Mouse (Mus musculus) hindbrain, postnatal 0 days (tissue): ENCODE data around the gene Zfp827. TPM values are rescaled to one million over a fixed set of nuclear protein-coding genes. Genes with fewer than 3 reads are reported as not detected.

Experiments used
- ATAC-seq: fragments of 200-750 bp; cut with Nextera tagmentation; 2 replicates; pipeline ENCODE4 v1.8.0; 2017; ENCODE audit warnings: mild to moderate bottlenecking, moderate TSS enrichment, moderate library complexity
- DNase-seq: peaks from one replicate; pipeline ENCODE4 v3.0.0-alpha.2; 2015; ENCODE audit warnings: low spot score
- H3K27ac ChIP-seq: fragments of 300-500 bp; sonication (generic); 2 replicates; pipeline ENCODE4 v1.5.1; 2014; ENCODE audit warnings: mild to moderate bottlenecking
- H3K27me3 ChIP-seq: fragments of 300-500 bp; sonication (generic); 2 replicates; pipeline ENCODE4 v1.6.1; 2014; ENCODE audit warnings: low read length, mixed read lengths; ENCODE audit not compliant: insufficient read depth
- H3K36me3 ChIP-seq: fragments of 300-500 bp; sonication (generic); 2 replicates; pipeline ENCODE4 v1.6.1; 2014; ENCODE audit warnings: low read length, mixed read lengths; ENCODE audit not compliant: insufficient read depth
- H3K4me1 ChIP-seq: fragments of 300-500 bp; sonication (generic); 2 replicates; pipeline ENCODE4 v1.6.1; 2014; ENCODE audit warnings: antibody characterized with exemption, low read length, mixed read lengths; ENCODE audit not compliant: insufficient read depth
- H3K4me2 ChIP-seq: fragments of 300-500 bp; sonication (generic); 2 replicates; pipeline ENCODE4 v1.6.1; 2014; ENCODE audit warnings: low read depth, mild to moderate bottlenecking, low read length, moderate library complexity, mixed read lengths
- H3K4me3 ChIP-seq: fragments of 300-500 bp; sonication (generic); 2 replicates; pipeline ENCODE4 v1.5.1; 2014; ENCODE audit warnings: low read length
- H3K9ac ChIP-seq: fragments of 300-500 bp; sonication (generic); replicated peaks from 2 replicates; pipeline ENCODE4 v1.6.1; 2014; ENCODE audit warnings: mild to moderate bottlenecking, low read length, moderate library complexity, mixed read lengths
- H3K9me3 ChIP-seq: fragments of 300-500 bp; sonication (generic); 2 replicates; pipeline ENCODE4 v1.6.1; 2016; ENCODE audit warnings: low read length, mixed read lengths
- CTCF ChIP-seq: IDR thresholded peaks from 2 replicates; pipeline ENCODE4 v1.5.1; 2016; ENCODE audit warnings: antibody characterized with exemption, control low read depth, low read depth
- WGBS: fragments of 180-500 bp; shearing (Covaris S2); extraction: QIAGEN DNeasy Blood & Tissue Kit; methylation state at CpG from one replicate; pipeline ENCODE4 v1.1.7; 2014; 5-methylcytosine and 5-hydroxymethylcytosine counted together
- polyA plus RNA-seq: library from polyadenylated mRNA; unstranded; fragments of >200 nt; fragmentation: Nextera tagmentation; extraction: Ambion mirVana; gene quantifications from 2 replicates; pipeline ENCODE4 v1.2.1, GENCODE M21; 2015
- total RNA-seq: library from RNA; depleted of rRNA; stranded (reverse); fragments of >200 nt; gene quantifications from 2 replicates; pipeline ENCODE4 v1.2.3, GENCODE M21; 2014; rRNA removed

Zfp827 gene
- total RNA-seq = 33.0 and 39.6 TPM in 2 replicates
- polyA plus RNA-seq = 6.2 and 6.8 TPM in 2 replicates

- H3K9me3 ChIP-seq = no peaks in the 10 kb centered on the region
- TF ChIP-seq CTCF = no peak
- peak; percentile 85 for DNase-seq
- H3K9ac ChIP-seq = peak within 1 kb of the TSS; percentile 79
- ATAC-seq = peak; percentile 69
- H3K4me3 ChIP-seq = peak within 1 kb of the TSS; percentile 79
- under 1% methylated on average over 32 of the region's 32 CpGs for WGBS
- H3K27ac ChIP-seq = peak within 1 kb of the TSS; percentile 95
- H3K27me3 ChIP-seq = no peaks in the 10 kb centered on the region
- peak within 1 kb of the TSS; percentile 86 for H3K4me2 ChIP-seq
- no peaks in the 10 kb centered on the region for H3K4me1 ChIP-seq
- H3K36me3 ChIP-seq = no peaks in the 10 kb centered on the region
These were observed at the start of gene Zfp827 for GRCm38 (mm10) chr8:79027977-79028487. Gene Zfp827 (plus strand): TSS chr8:79028437.

- Histone ChIP-seq H3K36me3 (no peaks in the 10 kb centered on the region), H3K27ac (no peak overlapping the region), H3K4me3 (no peak overlapping the region), H3K4me2 (no peak overlapping the region), H3K4me1 (no peaks in the 10 kb centered on the region), H3K9ac (no peak overlapping the region), H3K27me3 (no peaks in the 10 kb centered on the region), H3K9me3 (no peaks in the 10 kb centered on the region)
- TF ChIP-seq CTCF = no peak
- DNase-seq (no peak), ATAC-seq (no peak)
These were observed 23.9 kb upstream of the Zfp827 start for GRCm38 (mm10) chr8:79004341-79004740.

- Histone ChIP-seq H3K27ac (no peak overlapping the region), H3K36me3 (no peaks in the 10 kb centered on the region), H3K27me3 (no peaks in the 10 kb centered on the region), H3K4me3 (no peak overlapping the region), H3K9ac (no peak overlapping the region), H3K4me2 (no peak overlapping the region), H3K9me3 (no peaks in the 10 kb centered on the region), H3K4me1 (no peaks in the 10 kb centered on the region)
- TF ChIP-seq CTCF = no peak
- DNase-seq = no peak
- ATAC-seq = no peak
- 76% methylated on average over 5 of the region's 5 CpGs for WGBS
These were observed 13.2 kb upstream of the Zfp827 start for GRCm38 (mm10) chr8:79015061-79015460.

GRCm38 (mm10) chr8:79016076-79016475 is 12.2 kb upstream of the Zfp827 start:
- H3K4me3 ChIP-seq = no peak overlapping the region
- H3K27me3 ChIP-seq = no peaks in the 10 kb centered on the region
- H3K9ac ChIP-seq = no peak overlapping the region
- no peak for ATAC-seq
- no peaks in the 10 kb centered on the region for H3K36me3 ChIP-seq
- H3K9me3 ChIP-seq = no peaks in the 10 kb centered on the region
- no peaks in the 10 kb centered on the region for H3K4me1 ChIP-seq
- H3K27ac ChIP-seq = no peak overlapping the region
- no peak for DNase-seq
- TF ChIP-seq CTCF = no peak
- no peak overlapping the region for H3K4me2 ChIP-seq
- 94% methylated on average over 4 of the region's 4 CpGs for WGBS

GRCm38 (mm10) chr8:79016583-79016982 is 11.7 kb upstream of the Zfp827 start:
- Histone ChIP-seq H3K27ac (no peak overlapping the region), H3K4me3 (no peak overlapping the region), H3K36me3 (no peaks in the 10 kb centered on the region), H3K4me2 (no peak overlapping the region), H3K9me3 (no peaks in the 10 kb centered on the region), H3K9ac (no peak overlapping the region), H3K4me1 (no peaks in the 10 kb centered on the region), H3K27me3 (no peaks in the 10 kb centered on the region)
- WGBS = 45% methylated on average over 6 of the region's 6 CpGs
- ATAC-seq = no peak
- TF ChIP-seq CTCF = no peak
- no peak for DNase-seq

GRCm38 (mm10) chr8:79023922-79024321 is 4.3 kb upstream of the Zfp827 start:
- H3K27ac ChIP-seq = no peak overlapping the region
- no peak for ATAC-seq
- H3K4me1 ChIP-seq = no peaks in the 10 kb centered on the region
- no peak overlapping the region for H3K4me3 ChIP-seq
- WGBS = 93% methylated on average over 1 of the region's 1 CpGs
- H3K4me2 ChIP-seq = no peak overlapping the region
- no peaks in the 10 kb centered on the region for H3K36me3 ChIP-seq
- no peak for TF ChIP-seq CTCF
- no peaks in the 10 kb centered on the region for H3K27me3 ChIP-seq
- DNase-seq = no peak
- no peak overlapping the region for H3K9ac ChIP-seq
- no peaks in the 10 kb centered on the region for H3K9me3 ChIP-seq

GRCm38 (mm10) chr8:79027319-79027718 is 918 bp upstream of the Zfp827 start:
- Histone ChIP-seq H3K4me1 (no peaks in the 10 kb centered on the region), H3K9ac (no peak overlapping the region), H3K27ac (no peak overlapping the region), H3K9me3 (no peaks in the 10 kb centered on the region), H3K4me2 (peak overlapping the region; percentile 86), H3K27me3 (no peaks in the 10 kb centered on the region), H3K4me3 (peak overlapping the region; percentile 79), H3K36me3 (no peaks in the 10 kb centered on the region)
- WGBS = 36% methylated on average over 3 of the region's 3 CpGs
- TF ChIP-seq CTCF = no peak
- no peak for DNase-seq
- no peak for ATAC-seq
